Mouse (Mus musculus) granulocyte monocyte progenitor cell, adult 5-6 weeks (primary cell): Measurements from ENCODE around the gene Lrrc31. TPM values are rescaled to one million over a fixed set of nuclear protein-coding genes. Genes with fewer than 3 reads are reported as not detected.

Experiments used
- ATAC-seq: replicated peaks from 2 replicates; pipeline ENCODE4 v1.8.0; 2016; ENCODE audit warnings: mild to moderate bottlenecking, moderate TSS enrichment, inconsistent platforms; ENCODE audit not compliant: poor library complexity, severe bottlenecking
- total RNA-seq, 2 experiments: library from RNA; stranded (forward) in 1 of 2; stranded (reverse) in 1 of 2; fragments of 200-712, 200-1000 nt in 1 of 2; fragments of >200 nt in 1 of 2; fragmentation: Nextera tagmentation in 1 of 2; gene quantifications; 2 replicates each; pipeline ENCODE4 v1.2.3; 2014 to 2017

The Lrrc31 gene
- total RNA-seq, 2 experiments from 2014 or later = not detected

GRCm38 (mm10) chr3:30695661-30696060 lies 4.0 kb downstream of the Lrrc31 start:
- ATAC-seq = no peak

- ATAC-seq = no peak
These were observed 8.7 kb downstream of the Lrrc31 start for GRCm38 (mm10) chr3:30690976-30691375.

DNA sequence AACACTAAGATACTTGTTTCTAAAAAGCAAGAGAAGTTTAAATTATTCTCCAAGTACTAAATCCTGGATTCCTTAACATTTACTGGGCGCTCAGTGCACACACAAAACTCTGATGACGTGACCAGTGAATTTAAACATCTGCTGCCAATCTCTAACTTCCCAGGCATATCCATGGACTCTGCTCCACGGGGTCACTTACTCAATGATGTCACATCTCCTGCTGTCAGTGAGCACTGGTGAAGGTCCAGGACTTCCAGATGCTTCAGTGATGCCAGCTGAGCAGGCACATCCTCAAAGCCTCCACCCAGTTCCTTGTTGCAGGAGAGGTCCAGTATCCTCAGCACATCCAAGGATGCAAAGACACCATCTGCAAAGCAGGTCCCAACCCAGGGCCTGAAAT lies 12.4 kb downstream of the Lrrc31 start:
- ATAC-seq = no peak

GRCm38 (mm10) chr3:30683190-30683589 lies 16.5 kb downstream of the Lrrc31 start:
- ATAC-seq = peak; percentile 52; the same call in 1 of the 2 replicates

DNA sequence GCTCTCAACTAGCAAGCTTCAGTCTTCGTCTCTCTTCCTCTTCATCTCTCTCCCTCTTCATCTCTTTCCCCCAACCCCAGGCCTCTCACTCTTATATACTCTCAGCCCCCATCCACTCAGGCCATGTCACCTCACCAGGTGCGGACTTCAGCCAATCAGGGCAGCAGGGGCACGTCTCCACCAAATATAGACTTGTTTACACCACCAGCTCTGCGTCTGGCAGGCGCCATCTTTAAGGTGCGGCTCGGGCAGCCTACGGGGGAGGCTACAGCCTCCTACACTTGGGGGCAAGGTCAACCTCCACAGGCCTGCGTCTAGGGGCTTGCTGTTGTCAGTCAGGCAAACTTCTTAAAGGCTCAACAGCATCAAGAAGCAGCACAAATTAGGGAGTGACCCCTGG lies 41.2 kb downstream of the Lrrc31 start:
- no peak for ATAC-seq

GRCm38 (mm10) chr3:30655937-30656336 lies 43.7 kb downstream of the Lrrc31 start:
- peak; percentile 80 for ATAC-seq

- peak; percentile 24; the same call in 1 of the 2 replicates for ATAC-seq
These were observed 49.4 kb downstream of the Lrrc31 start for GRCm38 (mm10) chr3:30650062-30650841.

GRCm38 (mm10) chr3:30648466-30648865 lies 51.2 kb downstream of the Lrrc31 start:
- no peak for ATAC-seq

DNA sequence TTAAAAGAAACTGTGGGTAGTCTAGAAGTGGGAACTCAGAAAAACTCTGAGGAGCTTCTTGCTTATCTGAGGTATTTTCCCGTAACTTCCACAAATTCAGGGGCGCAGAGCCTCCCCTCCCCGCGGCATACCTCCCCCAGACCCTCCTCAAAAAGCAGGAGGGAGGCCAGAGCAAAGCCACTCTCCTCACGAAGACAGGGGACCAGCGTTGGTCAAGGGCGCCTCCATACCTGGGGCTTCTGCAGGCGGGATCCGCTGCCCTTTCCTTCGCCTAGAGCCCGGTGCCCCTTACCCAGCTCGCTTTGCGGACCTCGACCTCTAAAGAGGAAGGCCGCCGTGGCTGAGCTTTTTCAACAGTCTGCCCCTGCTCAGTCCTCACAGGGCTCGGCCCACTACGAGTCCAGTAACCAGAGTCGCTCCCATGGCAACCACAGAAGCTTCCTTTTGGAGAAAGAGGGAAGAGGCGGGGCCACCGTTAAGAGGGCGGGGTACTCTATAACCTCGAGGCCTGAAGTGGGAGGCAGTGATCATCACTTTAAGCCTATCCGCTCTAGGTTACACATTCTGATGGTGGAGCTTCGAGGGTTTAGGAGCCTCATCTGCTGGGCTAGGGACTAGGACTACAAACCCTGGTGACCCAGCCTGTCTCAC lies 52.1 kb downstream of the Lrrc31 start, which contains the start of gene Lrrc34:
TSS of gene Lrrc34 (minus strand) at position 430 of the 651 bp plus-strand sequence.
- ATAC-seq = peak; percentile 97

- no peak for ATAC-seq
These were observed 52.9 kb downstream of the Lrrc31 start for GRCm38 (mm10) chr3:30646761-30647160.

DNA sequence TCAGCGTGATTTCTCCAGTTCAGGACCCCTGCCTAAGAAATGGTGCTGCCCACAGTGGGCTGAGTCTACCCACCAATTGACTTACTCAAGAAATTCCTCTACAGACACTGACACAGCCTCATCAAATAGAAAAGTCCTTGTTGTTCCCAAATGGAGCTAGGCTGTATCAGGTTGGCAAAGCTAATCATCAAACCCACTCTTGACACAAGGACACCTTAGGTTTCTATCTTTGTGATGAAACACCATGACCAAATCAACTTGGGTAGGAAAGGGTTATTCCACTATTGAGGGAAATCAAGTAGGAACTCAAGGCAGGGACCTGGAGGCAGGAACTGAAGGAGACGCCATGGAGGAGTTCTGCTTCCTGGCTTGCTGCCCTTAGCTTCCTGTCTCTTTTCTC lies 55.4 kb downstream of the Lrrc31 start, which contains the start of gene Lrriq4:
TSS of gene Lrriq4 (plus strand) at position 301 of the 400 bp plus-strand sequence.
- no peak for ATAC-seq

GRCm38 (mm10) chr3:30635629-30636028 lies 64.0 kb downstream of the Lrrc31 start:
- no peak for ATAC-seq

- peak; percentile 33; the same call in 1 of the 2 replicates for ATAC-seq
These were observed 66.0 kb downstream of the Lrrc31 start for GRCm38 (mm10) chr3:30633681-30634080.

Other genes with a start within 250 kb of the Lrrc31 start
- gene Mecom, start 151.8 kb downstream of the Lrrc31 start, total RNA-seq (2014; fragmentation: Nextera tagmentation) = 1.9 TPM in 1 of 2 replicates, not detected in the other
- gene Mecom, start 151.8 kb downstream of the Lrrc31 start, total RNA-seq (2017) = 0.72 and 0.90 TPM in 2 replicates
- not detected in 2 replicates for gene Actrt3, start 99.9 kb downstream of the Lrrc31 start, total RNA-seq (2014; fragmentation: Nextera tagmentation)
- gene Actrt3, start 99.9 kb downstream of the Lrrc31 start, total RNA-seq (2017) = not detected in 2 replicates
- gene Mynn, start 97.8 kb downstream of the Lrrc31 start, total RNA-seq (2014; fragmentation: Nextera tagmentation) = 8.8 and 15.1 TPM in 2 replicates
- gene Mynn, start 97.8 kb downstream of the Lrrc31 start, total RNA-seq (2017) = 21.8 and 29.6 TPM in 2 replicates
- gene Lrriq4, start 55.3 kb downstream of the Lrrc31 start, total RNA-seq (2014; fragmentation: Nextera tagmentation) = not detected in 2 replicates
- not detected in 2 replicates for gene Lrriq4, start 55.3 kb downstream of the Lrrc31 start, total RNA-seq (2017)
- not detected in 2 replicates for gene Lrrc34, start 52.0 kb downstream of the Lrrc31 start, total RNA-seq (2014; fragmentation: Nextera tagmentation)
- 0.56 TPM in 1 of 2 replicates, not detected in the other for gene Lrrc34, start 52.0 kb downstream of the Lrrc31 start, total RNA-seq (2017)
- gene Samd7, start 46.5 kb upstream of the Lrrc31 start, total RNA-seq (2014; fragmentation: Nextera tagmentation) = not detected in 2 replicates
- not detected in 2 replicates for gene Samd7, start 46.5 kb upstream of the Lrrc31 start, total RNA-seq (2017)
- 55.9 and 87.3 TPM in 2 replicates for gene Sec62, start 93.0 kb upstream of the Lrrc31 start, total RNA-seq (2014; fragmentation: Nextera tagmentation)
- 98.6 and 99.8 TPM in 2 replicates for gene Sec62, start 93.0 kb upstream of the Lrrc31 start, total RNA-seq (2017)
- gene Gpr160, start 156.1 kb upstream of the Lrrc31 start, total RNA-seq (2014; fragmentation: Nextera tagmentation) = 62.9 and 64.4 TPM in 2 replicates
- gene Gpr160, start 156.1 kb upstream of the Lrrc31 start, total RNA-seq (2017) = 50.5 and 70.7 TPM in 2 replicates